Mouse (Mus musculus): Measurements from ENCODE around the gene Sec31b.

GRCm38 (mm10) chr19:44552731-44553130 is 7.1 kb upstream of the Sec31b start, which contains the start of gene Gm20538:
- TF ChIP-seq CTCF (IDR thresholded peaks at IDR 0.05; ENCODE audit: low read depth) (no peak), EP300 (IDR thresholded peaks at IDR 0.05; ENCODE audit: low read depth) (no peak)
